9 mouse cellular contexts compared by ENCODE assay signal in the genomic region with DNA sequence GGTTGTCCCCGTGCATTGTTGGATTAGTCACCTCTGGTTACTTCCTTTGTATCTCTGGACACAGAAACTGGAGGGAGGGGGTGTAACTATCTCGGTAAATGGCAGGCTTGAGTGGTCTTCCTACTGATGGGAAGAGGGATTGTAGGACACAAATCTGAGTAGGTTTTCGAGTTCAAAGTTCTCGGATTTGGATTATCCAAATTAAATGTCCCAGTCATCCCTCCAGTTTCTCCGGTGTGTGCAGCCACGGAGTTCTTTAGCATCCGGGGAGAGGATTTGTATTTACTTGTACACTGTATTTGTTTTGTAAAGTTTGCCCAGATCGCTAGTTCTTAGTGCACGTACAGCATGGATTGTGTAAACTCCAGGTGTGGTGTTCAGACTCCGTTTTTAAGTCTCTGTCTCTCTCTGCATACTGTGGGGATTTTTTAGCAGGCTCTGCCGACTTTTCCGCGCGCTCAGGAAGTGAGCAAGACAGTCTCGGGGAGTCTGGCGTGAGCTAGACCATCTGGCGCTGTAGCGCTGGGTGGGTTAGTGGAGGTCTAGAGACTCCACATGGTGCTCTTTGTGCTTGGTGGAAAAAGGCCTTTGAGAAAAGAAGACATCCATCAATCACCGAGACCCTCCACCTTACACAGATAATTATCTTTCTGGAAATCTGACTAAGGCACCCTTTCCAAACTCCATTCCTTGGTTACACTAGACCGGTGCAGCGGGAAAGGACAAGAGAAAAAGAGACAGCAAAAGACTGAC. TPM values are rescaled to one million over a fixed set of nuclear protein-coding genes. Genes with fewer than 3 reads are reported as not detected.
DNase-seq lines count a peak whose midpoint lies in the region; ATAC-seq and TF ChIP-seq lines count a peak whose summit lies in the region.
"Had no signal": no experiment of that assay in that cellular context is flagged by ENCODE, and none has a peak within 500 bp of the region (broad histone marks: within the 10 kb centered on the region; RNA-seq: fewer than 3 reads in every experiment).

No protein-coding gene starts in this region.

- peaks cover 10% of the 10 kb centered on the region; the same call in 1 of the 2 replicates for H3K36me3 ChIP-seq in heart, embryonic 14.5 days (ENCODE audit: control insufficient read depth, insufficient read depth, low read length)
- H3K36me3 ChIP-seq in splenic B cell, adult 2 months (ENCODE audit: control insufficient read depth, insufficient read depth, low read length, poor library complexity, severe bottlenecking) = no peaks in the 10 kb centered on the region

- peaks cover 5 to 15% of the 10 kb centered on the region in 2 experiments for H3K4me1 ChIP-seq in heart, embryonic 14.5 days (ENCODE audit: control insufficient read depth in 2 of 2, insufficient read depth in 2 of 2, low read length in 2 of 2)

- no peaks in the 10 kb centered on the region for H3K27me3 ChIP-seq in heart, embryonic 14.5 days (ENCODE audit: control insufficient read depth, insufficient read depth, low read length)
- H3K27me3 ChIP-seq in splenic B cell, adult 2 months (ENCODE audit: control insufficient read depth, insufficient read depth, low read length, poor library complexity, severe bottlenecking) = no peaks in the 10 kb centered on the region

- peak overlapping the region; percentile 8; the same call in 1 of the 2 replicates for H3K27ac ChIP-seq in layer of hippocampus, adult 2 months
- H3K27ac ChIP-seq in heart, embryonic 14.5 days (replicated peaks in 1 of 2; ENCODE audit: control insufficient read depth in 1 of 2, insufficient read depth in 1 of 2, low read depth in 2 of 2, low read length in 2 of 2) = peak overlapping the region; percentile 94 to 96
- H3K27ac ChIP-seq: macrophage had no signal

- H3K4me3 ChIP-seq in layer of hippocampus, adult 2 months = peak overlapping the region; percentile 95
- peak overlapping the region; percentile 56 to 87 for H3K4me3 ChIP-seq in heart, embryonic 14.5 days (ENCODE audit: control insufficient read depth in 1 of 2, insufficient read depth in 1 of 2, low read depth in 1 of 2, low read length in 2 of 2)

- 2% methylated on average over 21 of the region's 21 CpGs for WGBS in heart, embryonic 14.5 days

- no peak for TF ChIP-seq CTCF in layer of hippocampus, adult 2 months (conservative IDR thresholded peaks at IDR 0.05)

- ATAC-seq in heart, embryonic 14.5 days (ENCODE audit: insufficient number of reproducible peaks, insufficient read depth, low FRiP score, low read depth) = no peak

- peak overlapping the region; percentile 84 for H3K9ac ChIP-seq in heart, embryonic 14.5 days (ENCODE audit: low read length)

- no peaks in the 10 kb centered on the region for H3K9me3 ChIP-seq in heart, embryonic 14.5 days (ENCODE audit: control insufficient read depth, low read length)

- DNase-seq in layer of hippocampus, adult 2 months (ENCODE audit: low spot score in 2 of 2) = no peak
- no peak for DNase-seq in layer of hippocampus, adult 9-11 months
- peak; percentile 24 to 36 for DNase-seq in cerebellum, postnatal 14 days
- DNase-seq in kidney, postnatal 14 days = peak; percentile 19
- peak; percentile 10 to 25 for DNase-seq in lung, postnatal 4 days
- DNase-seq in splenic B cell, adult 2 months (ENCODE audit: low read depth, low spot score) = peak; percentile 27
- no peak for DNase-seq in urinary bladder, postnatal 25 days (ENCODE audit: low spot score)

- peak overlapping the region; percentile 81 for H3K4me2 ChIP-seq in heart, embryonic 14.5 days (ENCODE audit: low read length)

RNA-seq across cellular contexts. Expression of a gene that starts 1.0 kb away (rescaled TPM):
- 1 to 10 TPM; 5.4 to 7.4 TPM for total RNA-seq in layer of hippocampus, adult 2 months (2021)
- polyA plus RNA-seq in heart, embryonic 14.5 days (2014; fragmentation: Nextera tagmentation; extraction: Ambion mirVana) = 36.2 and 38.0 TPM in 2 replicates
- polyA plus RNA-seq: macrophage had no signal

RNA-seq across cellular contexts. Expression of a gene that starts 40.5 kb away (rescaled TPM):
- 10 to 100 TPM; 98.8 to 99.0 TPM for total RNA-seq in layer of hippocampus, adult 2 months (2021)
- polyA plus RNA-seq in heart, embryonic 14.5 days (2014; fragmentation: Nextera tagmentation; extraction: Ambion mirVana) = 8.3 and 9.4 TPM in 2 replicates

Comparison
In these comparisons a context has a peak if more than half of its experiments do, and no peak if none do; other contexts are left out.
1. DNase-seq: peak in cerebellum, postnatal 14 days (2 of 2), kidney, postnatal 14 days (single experiment), lung, postnatal 4 days (2 of 2) and splenic B cell, adult 2 months (single experiment); none in layer of hippocampus, adult 2 months (0 of 2), layer of hippocampus, adult 9-11 months (single experiment) and urinary bladder, postnatal 25 days (single experiment).